Mouse (Mus musculus) gastrocnemius, postnatal 14 days (tissue): ENCODE measurements around the gene Hnf1b. TPM values are rescaled to one million over a fixed set of nuclear protein-coding genes. Genes with fewer than 3 reads are reported as not detected.

Experiments used
- DNase-seq: peaks from one replicate; pipeline ENCODE4 v3.0.0; 2021; ENCODE audit warnings: mixed read lengths
- intact Hi-C: fragments of 180-260 bp; cut with DNase I; formaldehyde crosslinking; loops from one replicate; pipeline ENCODE4 v1.15.1; 2025; ENCODE audit warnings: low total_unique reads
- long read RNA-seq, 2 experiments: library from polyadenylated mRNA; stranded (forward); transcript quantifications; one replicate each; pipeline ENCODE4 v2.0.0; 2021
- total RNA-seq, 2 experiments: library from RNA; stranded (reverse); gene quantifications; 2 replicates each; pipeline ENCODE4 v1.2.3; 2021

Gene Hnf1b
- not detected for total RNA-seq
- long read RNA-seq, experiment 1: 0 reads
- long read RNA-seq, experiment 2: 0 reads

- intact Hi-C loops: no loop called here
- no peak for DNase-seq
Observed at GRCm38 (mm10) chr11:83849529-83850335, at the start of gene Hnf1b. Gene Hnf1b, plus strand, starts transcription at chr11:83850063.

- intact Hi-C loops: loop anchor here (10.0 kb wide), 1 partner anchor 133 kb away; no protein-coding TSS in a partner anchor
- no peak for DNase-seq
Observed at GRCm38 (mm10) chr11:83802166-83802565, 47.7 kb upstream of the Hnf1b start.

- intact Hi-C loops: loop anchor here (10.0 kb wide), 1 partner anchor 132 kb away; no protein-coding TSS in a partner anchor
Observed at GRCm38 (mm10) chr11:83802581-83802980, 47.3 kb upstream of the Hnf1b start.

GRCm38 (mm10) chr11:83810441-83810840 is 39.4 kb upstream of the Hnf1b start:
- no peak for DNase-seq
- intact Hi-C loops: no loop called here

More at GRCm38 (mm10) chr11:83802581-83802980, 47.3 kb upstream of the Hnf1b start:
- no peak for DNase-seq

- intact Hi-C loops: no loop called here
- DNase-seq: no peak
Observed at GRCm38 (mm10) chr11:83815191-83815590, 34.7 kb upstream of the Hnf1b start.

GRCm38 (mm10) chr11:83815628-83816027 is 34.2 kb upstream of the Hnf1b start:
- intact Hi-C loops: no loop called here
- peak; percentile 28 for DNase-seq

GRCm38 (mm10) chr11:83817048-83817447 is 32.8 kb upstream of the Hnf1b start:
- intact Hi-C loops: no loop called here
- DNase-seq: no peak

GRCm38 (mm10) chr11:83817994-83818393 is 31.9 kb upstream of the Hnf1b start:
- intact Hi-C loops: no loop called here
- no peak for DNase-seq

GRCm38 (mm10) chr11:83818591-83819127 is 31.2 kb upstream of the Hnf1b start:
- intact Hi-C loops: no loop called here
- DNase-seq: no peak

- no peak for DNase-seq
- intact Hi-C loops: no loop called here
Observed at GRCm38 (mm10) chr11:83819806-83820483, 29.9 kb upstream of the Hnf1b start.

- no peak for DNase-seq
- intact Hi-C loops: no loop called here
Observed at GRCm38 (mm10) chr11:83826142-83826541, 23.7 kb upstream of the Hnf1b start.

GRCm38 (mm10) chr11:83828553-83829142 is 21.2 kb upstream of the Hnf1b start:
- intact Hi-C loops: no loop called here
- no peak for DNase-seq

- no peak for DNase-seq
- intact Hi-C loops: loop anchor here (10.0 kb wide), 1 partner anchor 102 kb away; no protein-coding TSS in a partner anchor
Observed at GRCm38 (mm10) chr11:83832389-83832788, 17.5 kb upstream of the Hnf1b start.

- DNase-seq: no peak
- intact Hi-C loops: loop anchor here (10.0 kb wide), 1 partner anchor 101 kb away; no protein-coding TSS in a partner anchor
Observed at GRCm38 (mm10) chr11:83833517-83833916, 16.3 kb upstream of the Hnf1b start.

GRCm38 (mm10) chr11:83833959-83834496 is 15.8 kb upstream of the Hnf1b start:
- no peak for DNase-seq
- intact Hi-C loops: loop anchor here (10.0 kb wide), 1 partner anchor 101 kb away; no protein-coding TSS in a partner anchor

GRCm38 (mm10) chr11:83839451-83839850 is 10.4 kb upstream of the Hnf1b start:
- intact Hi-C loops: loop anchor here (10.0 kb wide), 1 partner anchor 95 kb away; no protein-coding TSS in a partner anchor
- DNase-seq: no peak

GRCm38 (mm10) chr11:83843534-83843933 is 6.3 kb upstream of the Hnf1b start:
- intact Hi-C loops: no loop called here
- no peak for DNase-seq

- no peak for DNase-seq
- intact Hi-C loops: no loop called here
Observed at GRCm38 (mm10) chr11:83850586-83851272, 866 bp downstream of the Hnf1b start.
